Comparison of ENCODE assay signal across 8 mouse cellular contexts in the genomic region with DNA sequence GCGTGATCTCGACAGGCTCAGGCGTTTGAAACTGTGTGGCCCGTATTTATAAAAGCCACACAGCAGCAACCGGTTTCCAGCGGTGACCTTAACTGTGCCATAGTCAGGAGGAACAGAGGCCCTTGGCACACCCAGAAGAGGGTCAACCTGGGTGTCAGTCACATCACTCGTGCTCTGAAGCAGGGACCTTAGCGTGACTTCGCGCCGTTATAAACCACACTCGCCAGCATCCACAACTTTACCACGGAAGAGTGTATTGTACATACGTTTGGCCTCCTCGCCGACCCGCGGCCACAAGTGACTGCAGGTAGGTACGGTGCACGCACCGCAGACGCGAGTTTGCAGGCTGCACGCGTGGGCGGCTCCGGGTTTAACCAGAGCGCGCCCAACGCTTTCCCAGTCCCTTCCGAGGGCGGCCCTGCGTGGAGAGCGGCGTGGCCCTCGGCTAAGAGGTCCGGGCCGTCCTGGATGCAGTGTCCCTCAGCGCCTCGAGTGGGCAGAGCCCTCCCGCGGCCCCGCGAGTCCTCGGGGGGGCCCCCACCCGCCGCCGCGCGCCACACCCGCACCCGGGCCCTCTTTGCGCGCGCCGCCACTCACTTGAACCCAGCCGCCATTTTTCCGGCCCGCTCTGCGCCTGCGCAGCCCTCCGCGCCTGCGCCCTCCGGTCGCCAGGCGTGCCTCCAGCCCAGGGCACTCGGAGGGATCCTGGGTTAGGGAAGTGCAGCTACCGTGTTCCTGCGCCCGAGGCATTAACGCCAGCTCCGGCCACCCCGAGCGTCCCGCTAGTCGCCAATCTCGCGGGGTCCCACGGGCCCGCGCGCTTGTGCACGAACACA. TPM values are rescaled to one million over a fixed set of nuclear protein-coding genes. Genes with fewer than 3 reads are reported as not detected.
DNase-seq lines count a peak whose midpoint lies in the region; ATAC-seq and TF ChIP-seq lines count a peak whose summit lies in the region.

No protein-coding gene starts in this region.

- H3ac ChIP-seq in myocyte (ENCODE audit: control insufficient read depth, insufficient read length): peak overlapping the region; percentile 82

- peak overlapping the region; percentile 97 for H3K9ac ChIP-seq in heart, embryonic 14.5 days (ENCODE audit: low read length)
- H3K9ac ChIP-seq in liver, embryonic 11.5 days (ENCODE audit: low read depth, low read length): peak overlapping the region; percentile 97

- 2% methylated on average over 82 of the region's 84 CpGs for WGBS in heart, embryonic 14.5 days
- under 1% methylated on average over 84 of the region's 84 CpGs for WGBS in liver, embryonic 11.5 days

- no peaks in the 10 kb centered on the region for H3K27me3 ChIP-seq in heart, embryonic 14.5 days (ENCODE audit: control insufficient read depth, insufficient read depth, low read length)
- H3K27me3 ChIP-seq in liver, embryonic 11.5 days (replicated peaks; ENCODE audit: control insufficient read depth, insufficient read depth, low read length): no peaks in the 10 kb centered on the region
- no peaks in the 10 kb centered on the region for H3K27me3 ChIP-seq in myocyte (ENCODE audit: control insufficient read depth, insufficient read depth, insufficient read length)

- H3K9me3 ChIP-seq in heart, embryonic 14.5 days (ENCODE audit: control insufficient read depth, low read length): no peaks in the 10 kb centered on the region
- no peaks in the 10 kb centered on the region for H3K9me3 ChIP-seq in liver, embryonic 11.5 days (ENCODE audit: control insufficient read depth, low read length)

- H3K4me1 ChIP-seq in heart, embryonic 14.5 days (ENCODE audit: control insufficient read depth in 2 of 2, insufficient read depth in 2 of 2, low read length in 2 of 2): peaks cover 0 to 12% of the 10 kb centered on the region in 2 experiments; a peak in 1 of 4 replicates
- H3K4me1 ChIP-seq in liver, embryonic 11.5 days (replicated peaks; ENCODE audit: control insufficient read depth, insufficient read depth, low read length): peaks cover 11% of the 10 kb centered on the region

- H3K27ac ChIP-seq in heart, embryonic 14.5 days (replicated peaks in 1 of 2; ENCODE audit: control insufficient read depth in 1 of 2, insufficient read depth in 1 of 2, low read depth in 2 of 2, low read length in 2 of 2): peak overlapping the region; percentile 98 to 100
- peak overlapping the region; percentile 99 for H3K27ac ChIP-seq in liver, embryonic 11.5 days (ENCODE audit: low read depth, low read length)

- peaks cover 51% of the 10 kb centered on the region for H3K36me3 ChIP-seq in heart, embryonic 14.5 days (ENCODE audit: control insufficient read depth, insufficient read depth, low read length)
- peaks cover 24% of the 10 kb centered on the region for H3K36me3 ChIP-seq in liver, embryonic 11.5 days (ENCODE audit: control insufficient read depth, insufficient read depth, low read length)
- peaks cover 17% of the 10 kb centered on the region for H3K36me3 ChIP-seq in myocyte (ENCODE audit: control insufficient read depth, insufficient read depth)

- peak; percentile 80 for TF ChIP-seq POLR2A in myocyte (IDR thresholded peaks at IDR 0.05; ENCODE audit: insufficient read length, low read depth)

- DNase-seq in brain, embryonic 18.5 days (ENCODE audit: low read depth, low spot score): peak; percentile 78
- peak; percentile 19 for DNase-seq in fat pad, adult 2 months (ENCODE audit: extremely low read depth, low read depth, low spot score)
- peak; percentile 94 for DNase-seq in kidney, postnatal 10 days
- peak; percentile 87 for DNase-seq in liver, embryonic 11.5 days (ENCODE audit: low spot score)
- peak; percentile 93 to 98 for DNase-seq in spleen, postnatal 4 days (ENCODE audit: low spot score in 2 of 2)

- H3K79me2 ChIP-seq in myocyte (ENCODE audit: control insufficient read depth, insufficient read depth): peaks cover 27% of the 10 kb centered on the region

- H3K4me2 ChIP-seq in heart, embryonic 14.5 days (ENCODE audit: low read length): peak overlapping the region; percentile 90
- peak overlapping the region; percentile 71 for H3K4me2 ChIP-seq in liver, embryonic 11.5 days
- H3K4me2 ChIP-seq in myocyte (ENCODE audit: low read depth): peak overlapping the region; percentile 94

- peak overlapping the region; percentile 78 to 89 for H3K4me3 ChIP-seq in heart, embryonic 14.5 days (ENCODE audit: control insufficient read depth in 1 of 2, insufficient read depth in 1 of 2, low read depth in 1 of 2, low read length in 2 of 2)
- peak overlapping the region; percentile 94 for H3K4me3 ChIP-seq in liver, embryonic 11.5 days (ENCODE audit: low read depth, low read length)
- peak overlapping the region; percentile 90 for H3K4me3 ChIP-seq in myocyte

- peak; percentile 79 for ATAC-seq in CD4-positive, CD25-positive, alpha-beta regulatory T cell, adult 4 months
- peak; percentile 94 for ATAC-seq in heart, embryonic 14.5 days (ENCODE audit: insufficient number of reproducible peaks, insufficient read depth, low FRiP score, low read depth)
- ATAC-seq in liver, embryonic 11.5 days (replicated peaks; ENCODE audit: low FRiP score): peak; percentile 91

TF ChIP-seq in myocyte, 11 proteins besides CTCF, POLR2A, EP300 and RAD21:
- TF ChIP-seq SRF (IDR thresholded peaks at IDR 0.05; ENCODE audit: control insufficient read depth, insufficient read length, low read depth) (no peak), E2F4 (IDR thresholded peaks at IDR 0.05; ENCODE audit: insufficient read depth) (peak; percentile 76), CEBPB (IDR thresholded peaks at IDR 0.05; ENCODE audit: insufficient read depth, poor library complexity, severe bottlenecking) (no peak), POLR2AphosphoS2 (IDR thresholded peaks at IDR 0.05; ENCODE audit: insufficient read length, low read depth) (peak; percentile 75), MYOD1 (IDR thresholded peaks at IDR 0.05; ENCODE audit: control insufficient read depth in 1 of 3, insufficient read length in 2 of 3, low read depth in 2 of 3) (no peak), MYOG (IDR thresholded peaks at IDR 0.05; ENCODE audit: control insufficient read depth in 1 of 3, insufficient read depth in 1 of 3, insufficient read length in 2 of 3, low read depth in 2 of 3) (peak in 1 of 3 experiments; percentile 9)
TF ChIP-seq in myocyte: peak in this region for 3.

RNA-seq across cellular contexts. Expression of gene Exosc8, which starts 0.6 kb away (rescaled TPM):
- polyA plus RNA-seq in CD4-positive, CD25-positive, alpha-beta regulatory T cell, adult 4 months (2017; shearing (Covaris generic)): 100 to 1,000 TPM; 218 to 259 TPM
- 70.6 and 79.7 TPM in 2 replicates for polyA plus RNA-seq in heart, embryonic 14.5 days (2014; fragmentation: Nextera tagmentation; extraction: Ambion mirVana)
- 185 and 203 TPM in 2 replicates for polyA plus RNA-seq in liver, embryonic 11.5 days (2014; fragmentation: Nextera tagmentation; extraction: Ambion mirVana)
- 35.9 TPM for polyA plus RNA-seq in myocyte (2012; fragmentation: generic; extraction: Trizol)

RNA-seq across cellular contexts. Expression of gene Alg5, which starts 0.7 kb away (rescaled TPM):
- 10 to 100 TPM; 91.2 to 92.6 TPM for polyA plus RNA-seq in CD4-positive, CD25-positive, alpha-beta regulatory T cell, adult 4 months (2017; shearing (Covaris generic))
- polyA plus RNA-seq in heart, embryonic 14.5 days (2014; fragmentation: Nextera tagmentation; extraction: Ambion mirVana): 37.4 and 41.6 TPM in 2 replicates
- 48.9 and 49.3 TPM in 2 replicates for polyA plus RNA-seq in liver, embryonic 11.5 days (2014; fragmentation: Nextera tagmentation; extraction: Ambion mirVana)
- 41.5 TPM for polyA plus RNA-seq in myocyte (2012; fragmentation: generic; extraction: Trizol)

RNA-seq across cellular contexts. Expression of gene Gm21958, which starts 20.5 kb away (rescaled TPM):
- polyA plus RNA-seq in CD4-positive, CD25-positive, alpha-beta regulatory T cell, adult 4 months (2017; shearing (Covaris generic)): 1 to 10 TPM in 1 of 2 experiments, not detected in 1; 3.5 TPM
- 1.1 and 1.3 TPM in 2 replicates for polyA plus RNA-seq in heart, embryonic 14.5 days (2014; fragmentation: Nextera tagmentation; extraction: Ambion mirVana)
- 0.91 TPM in 1 of 2 replicates, not detected in the other for polyA plus RNA-seq in liver, embryonic 11.5 days (2014; fragmentation: Nextera tagmentation; extraction: Ambion mirVana)
- not detected for polyA plus RNA-seq in myocyte (2012; fragmentation: generic; extraction: Trizol)

RNA-seq across cellular contexts. Expression of gene Smad9, which starts 20.8 kb away (rescaled TPM):
- not detected for polyA plus RNA-seq in CD4-positive, CD25-positive, alpha-beta regulatory T cell, adult 4 months (2017; shearing (Covaris generic))
- 0.88 and 1.4 TPM in 2 replicates for polyA plus RNA-seq in heart, embryonic 14.5 days (2014; fragmentation: Nextera tagmentation; extraction: Ambion mirVana)
- polyA plus RNA-seq in liver, embryonic 11.5 days (2014; fragmentation: Nextera tagmentation; extraction: Ambion mirVana): 0.51 and 0.66 TPM in 2 replicates
- polyA plus RNA-seq in myocyte (2012; fragmentation: generic; extraction: Trizol): 0.12 TPM

RNA-seq across cellular contexts. Expression of gene Supt20, which starts 42.0 kb away (rescaled TPM):
- 100 to 1,000 TPM; 245 to 256 TPM for polyA plus RNA-seq in CD4-positive, CD25-positive, alpha-beta regulatory T cell, adult 4 months (2017; shearing (Covaris generic))
- polyA plus RNA-seq in heart, embryonic 14.5 days (2014; fragmentation: Nextera tagmentation; extraction: Ambion mirVana): 67.0 and 67.6 TPM in 2 replicates
- 84.6 and 91.2 TPM in 2 replicates for polyA plus RNA-seq in liver, embryonic 11.5 days (2014; fragmentation: Nextera tagmentation; extraction: Ambion mirVana)
- polyA plus RNA-seq in myocyte (2012; fragmentation: generic; extraction: Trizol): 13.0 TPM

Comparison
In these comparisons a context has a peak if more than half of its experiments do, and no peak if none do; other contexts are left out.
1. Peak in every context shown above with its lines: DNase-seq, ATAC-seq, H3K4me3 ChIP-seq and H3K27ac ChIP-seq.
2. DNase-seq: peak in every context shown above with its lines; median percentile 96 in spleen, postnatal 4 days; 94 in kidney, postnatal 10 days; 87 in liver, embryonic 11.5 days; 78 in brain, embryonic 18.5 days; 19 in fat pad, adult 2 months.